Mouse (Mus musculus): ENCODE results near the gene Esr2.
A peak's percentile ranks its signal among the peaks of the same experiment; 100 is the strongest.
"Not testable (repeated sequence)": the region's sequence is repeated elsewhere in the genome, so short reads cannot be mapped to it uniquely, and the experiment has no call there.

Gene Esr2

DNA sequence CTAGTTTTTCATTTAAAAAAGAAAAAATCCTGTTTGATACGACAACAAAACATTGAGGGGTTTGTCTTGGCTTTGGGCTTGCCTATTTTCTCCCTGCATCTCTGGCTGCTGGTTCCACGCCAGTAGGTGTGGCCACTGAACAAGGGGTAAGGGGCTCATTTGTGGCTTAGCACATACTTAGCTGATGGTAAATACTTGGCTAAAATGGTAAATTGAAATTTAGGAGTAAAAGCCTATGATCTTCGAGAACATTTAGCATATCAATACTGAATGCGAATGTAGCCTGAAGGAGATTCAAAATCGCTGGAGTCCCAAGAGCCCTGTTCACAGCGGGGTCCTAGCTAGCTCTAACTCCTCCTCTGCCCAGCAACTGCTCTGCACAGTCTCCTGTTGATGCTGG is 40.4 kb downstream of the Esr2 start:
- no peak for DNase-seq

DNA sequence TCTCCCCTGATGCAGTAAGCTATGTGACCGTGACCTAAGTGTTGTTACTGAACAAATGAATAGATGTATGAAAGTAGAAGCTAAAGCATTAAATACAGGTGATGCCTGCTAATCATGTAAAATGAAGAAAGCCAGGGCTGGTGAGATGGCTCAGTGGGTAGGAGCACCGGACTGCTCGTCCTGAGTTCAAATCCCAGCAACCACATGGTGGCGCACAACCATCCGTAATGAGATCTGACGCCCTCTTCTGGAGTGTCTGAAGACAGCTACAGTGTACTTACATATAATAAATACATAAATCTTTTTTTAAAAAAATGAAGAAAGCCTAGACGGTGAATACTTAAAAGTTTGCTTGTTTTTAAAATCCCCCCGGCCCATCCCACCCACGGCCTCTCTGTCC is 44.0 kb downstream of the Esr2 start:
- DNase-seq, result not testable (repeated sequence)

DNA sequence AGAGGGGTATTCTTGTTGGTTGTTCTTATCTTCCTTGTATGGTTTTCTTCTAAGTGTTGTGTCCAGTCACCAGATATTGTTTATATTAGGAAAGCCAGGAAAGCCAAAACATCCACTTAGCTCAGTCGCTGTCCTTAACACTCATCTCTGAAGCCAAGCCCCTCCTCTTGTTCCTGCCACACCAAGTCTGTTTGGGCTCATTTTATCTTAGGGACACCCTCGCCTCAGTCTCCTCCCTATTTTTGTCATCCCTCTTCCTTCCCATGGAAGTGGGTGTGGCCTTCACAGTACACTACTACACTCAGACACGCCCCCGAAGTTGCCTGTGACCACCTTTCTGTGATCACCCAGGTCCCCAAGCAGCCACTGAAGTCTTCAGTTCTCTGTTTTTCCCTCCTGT is 44.5 kb downstream of the Esr2 start:
- DNase-seq, result no peak

DNA sequence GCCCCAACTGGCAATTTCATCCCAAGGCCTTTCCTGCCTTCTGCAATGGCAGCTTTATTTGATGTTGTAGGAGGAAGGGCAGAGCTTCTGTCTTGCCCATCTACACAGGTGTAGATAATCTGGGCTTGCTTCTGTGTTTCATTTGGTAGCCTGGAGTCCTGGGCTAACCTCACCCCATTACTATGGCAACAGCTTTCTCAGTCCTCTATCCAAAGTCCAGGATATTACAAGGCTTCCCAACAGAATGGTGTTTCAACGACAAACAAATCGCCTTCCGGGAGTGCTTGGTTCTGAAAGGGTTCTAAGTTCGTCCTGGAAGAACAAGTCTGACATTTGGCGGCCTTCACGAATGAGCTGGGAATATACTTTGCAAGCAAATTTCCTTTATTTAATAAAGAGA is 46.2 kb downstream of the Esr2 start:
- no peak for DNase-seq

DNA sequence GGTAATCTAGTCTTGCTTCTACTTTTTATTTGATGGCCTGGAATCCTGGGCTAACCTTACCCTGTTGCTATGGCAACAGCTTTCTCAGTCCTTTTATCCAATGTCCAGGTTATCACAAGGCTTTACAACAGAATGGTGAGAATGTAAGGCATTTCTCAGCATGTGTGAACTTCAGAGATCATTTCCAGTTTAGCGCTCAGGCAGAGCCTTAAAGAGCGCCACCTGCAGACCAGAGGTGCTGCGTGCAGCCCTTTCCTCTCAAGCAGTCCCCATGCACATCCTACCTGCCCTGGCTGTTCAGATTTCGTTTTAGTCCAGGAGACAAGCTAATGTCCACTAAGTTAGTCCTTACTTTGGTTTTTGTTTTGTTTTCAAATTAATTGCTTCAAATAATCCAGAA is 46.8 kb downstream of the Esr2 start:
- DNase-seq, result peak; percentile 63 to 65

DNA sequence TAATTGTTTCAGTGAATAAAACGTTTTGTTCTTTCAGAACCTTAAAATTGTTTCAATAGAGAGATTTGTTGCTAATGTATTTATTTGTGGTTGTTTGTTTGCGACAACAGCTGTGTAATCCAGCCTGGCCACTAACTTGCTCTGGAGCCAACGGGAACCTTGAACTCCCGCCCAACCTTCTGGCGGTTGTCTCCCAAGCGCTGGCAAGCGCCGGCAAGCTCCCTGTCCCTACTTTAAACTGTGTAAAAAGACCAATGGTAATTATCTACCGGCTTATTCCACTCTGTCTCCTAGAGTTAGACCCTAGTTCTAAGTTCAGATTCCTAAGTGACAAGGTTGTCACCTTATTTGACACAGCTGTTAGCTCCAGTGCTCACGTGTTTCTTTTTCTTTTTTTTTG is 48.2 kb downstream of the Esr2 start:
- no peak for DNase-seq

DNA sequence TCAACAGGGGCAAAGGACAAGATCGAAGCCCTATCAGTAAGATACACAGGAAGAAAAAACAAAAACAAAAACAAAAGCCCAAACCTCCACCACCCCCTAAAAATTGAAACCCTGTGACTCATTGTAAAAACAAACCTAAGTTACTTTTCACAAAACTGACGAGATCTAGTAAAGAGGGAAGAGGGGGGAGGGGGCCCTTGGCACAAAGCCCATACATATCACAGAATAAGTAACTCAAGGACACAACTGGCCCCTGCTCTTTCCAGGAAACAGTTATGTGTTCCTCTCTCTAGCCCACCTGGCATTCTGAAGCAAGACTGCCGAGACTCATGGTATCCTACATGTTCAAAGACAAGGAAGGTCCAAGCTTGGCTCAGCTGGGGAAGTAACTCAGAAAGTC is 48.8 kb downstream of the Esr2 start:
- no peak for DNase-seq

DNA sequence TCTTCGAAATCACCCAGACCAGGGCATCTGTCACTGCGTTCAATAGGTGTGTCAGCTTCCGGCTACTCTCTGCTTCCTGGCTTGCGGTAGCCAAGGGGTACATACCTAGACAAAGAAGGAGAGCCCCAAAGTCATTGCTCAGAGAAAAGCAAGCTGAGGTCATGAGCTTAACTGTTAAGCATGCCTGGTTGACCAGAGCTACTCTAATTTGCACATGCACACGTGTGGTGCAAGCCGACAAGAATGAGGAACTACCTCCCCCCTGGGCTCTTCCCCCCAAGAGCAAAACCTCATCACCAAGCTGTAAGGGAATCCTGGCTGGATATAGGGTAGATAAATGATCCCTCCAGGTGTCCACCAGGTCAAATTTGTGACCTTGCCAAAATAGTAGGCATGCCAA is 53.8 kb downstream of the Esr2 start:
- peak; percentile 19 to 21 for DNase-seq

DNA sequence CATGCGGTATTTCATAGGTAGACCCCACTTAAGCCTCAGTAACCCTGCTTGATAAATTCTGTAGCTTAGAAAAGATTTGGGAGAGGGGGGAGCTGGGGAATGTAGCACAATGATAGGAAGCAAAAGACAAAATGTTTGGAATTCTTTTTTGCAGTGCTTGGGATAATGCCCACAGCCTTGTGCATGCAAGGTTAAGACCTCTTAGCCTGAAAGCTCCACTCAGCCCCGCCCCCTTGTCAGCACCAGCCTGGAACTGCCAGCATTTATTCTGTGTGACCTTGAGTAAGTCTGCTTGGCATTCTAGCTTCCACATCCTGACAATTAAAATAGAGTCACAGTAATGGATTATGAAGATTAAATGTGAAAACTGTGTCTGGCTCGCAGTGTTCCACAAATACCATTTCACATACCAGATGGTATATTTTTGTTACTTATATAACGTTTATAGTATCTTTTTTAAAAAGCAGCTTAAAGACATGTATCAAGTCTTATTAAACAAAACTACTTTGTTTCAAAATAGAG is 59.4 kb downstream of the Esr2 start:
- DNase-seq, result no peak

DNA sequence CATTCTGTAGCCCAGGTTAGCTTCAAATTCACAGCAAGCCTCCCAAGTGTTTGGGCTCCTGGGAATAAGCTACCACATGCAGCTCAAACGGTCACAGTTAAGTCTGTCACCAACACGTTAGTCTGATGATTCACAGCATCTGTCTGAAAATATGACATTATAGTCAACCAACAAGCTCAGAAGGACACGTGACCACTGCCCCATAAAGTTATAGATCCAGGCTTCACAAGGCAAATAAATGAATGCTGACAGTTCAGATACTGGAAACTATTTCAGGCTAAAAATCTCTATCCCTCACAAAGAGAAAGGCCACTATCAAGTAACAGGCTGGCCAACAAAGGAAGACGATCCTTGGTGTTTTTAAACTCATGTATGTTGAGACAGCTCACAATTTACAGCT is 60.5 kb downstream of the Esr2 start:
- no peak for DNase-seq

DNA sequence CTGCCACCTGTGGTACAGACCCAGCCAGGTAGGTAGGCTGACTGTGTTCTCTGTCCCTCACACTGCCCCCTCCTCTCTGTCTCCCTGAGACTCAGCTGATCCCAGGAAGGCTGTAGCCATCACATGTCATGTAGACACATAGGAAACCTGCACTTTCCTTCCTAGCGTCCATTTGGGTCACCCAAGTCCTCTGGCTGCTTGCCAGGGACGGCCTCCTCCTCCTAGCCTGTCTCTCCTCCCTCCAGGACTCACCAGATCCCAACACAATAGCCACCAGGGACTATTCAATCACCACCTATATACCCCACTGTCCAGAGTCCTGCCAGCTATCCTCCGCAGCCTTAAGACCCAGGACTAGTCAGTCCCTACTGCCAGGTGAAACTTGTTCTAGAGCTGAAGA is 66.0 kb downstream of the Esr2 start:
- DNase-seq, result no peak

DNA sequence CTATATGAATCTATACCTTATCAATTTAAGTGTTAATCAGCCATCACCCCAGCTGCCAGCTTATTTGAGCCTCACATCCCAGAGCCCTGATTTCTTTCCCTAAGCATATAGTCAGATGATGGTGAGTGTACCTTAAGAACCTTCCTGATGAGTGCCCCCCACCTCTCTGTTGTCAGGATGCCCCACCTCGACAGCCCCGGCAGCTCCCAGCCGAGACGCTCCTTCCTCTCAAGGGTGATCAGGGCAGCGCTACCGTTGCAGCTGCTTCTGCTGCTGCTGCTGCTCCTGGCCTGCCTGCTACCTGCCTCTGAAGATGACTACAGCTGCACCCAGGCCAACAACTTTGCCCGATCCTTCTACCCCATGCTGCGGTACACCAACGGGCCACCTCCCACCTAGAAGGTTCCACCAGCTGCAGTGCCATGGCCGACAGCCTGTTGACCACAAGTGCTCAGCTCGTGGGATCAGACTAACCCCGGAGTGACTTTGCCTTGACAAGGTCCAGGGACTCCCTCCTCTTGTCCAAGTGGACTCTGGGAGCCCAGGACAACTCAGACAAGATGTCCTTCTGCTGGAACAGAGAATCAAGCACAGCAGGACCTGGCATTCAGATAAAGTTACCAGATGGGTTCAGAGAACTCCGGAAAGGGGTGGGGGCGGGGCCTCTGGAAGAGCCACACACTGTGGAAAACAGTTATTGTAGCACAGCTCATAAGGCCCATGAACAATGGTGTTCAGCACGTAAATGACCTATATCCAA is 67.2 kb downstream of the Esr2 start:
- DNase-seq, result no peak

DNA sequence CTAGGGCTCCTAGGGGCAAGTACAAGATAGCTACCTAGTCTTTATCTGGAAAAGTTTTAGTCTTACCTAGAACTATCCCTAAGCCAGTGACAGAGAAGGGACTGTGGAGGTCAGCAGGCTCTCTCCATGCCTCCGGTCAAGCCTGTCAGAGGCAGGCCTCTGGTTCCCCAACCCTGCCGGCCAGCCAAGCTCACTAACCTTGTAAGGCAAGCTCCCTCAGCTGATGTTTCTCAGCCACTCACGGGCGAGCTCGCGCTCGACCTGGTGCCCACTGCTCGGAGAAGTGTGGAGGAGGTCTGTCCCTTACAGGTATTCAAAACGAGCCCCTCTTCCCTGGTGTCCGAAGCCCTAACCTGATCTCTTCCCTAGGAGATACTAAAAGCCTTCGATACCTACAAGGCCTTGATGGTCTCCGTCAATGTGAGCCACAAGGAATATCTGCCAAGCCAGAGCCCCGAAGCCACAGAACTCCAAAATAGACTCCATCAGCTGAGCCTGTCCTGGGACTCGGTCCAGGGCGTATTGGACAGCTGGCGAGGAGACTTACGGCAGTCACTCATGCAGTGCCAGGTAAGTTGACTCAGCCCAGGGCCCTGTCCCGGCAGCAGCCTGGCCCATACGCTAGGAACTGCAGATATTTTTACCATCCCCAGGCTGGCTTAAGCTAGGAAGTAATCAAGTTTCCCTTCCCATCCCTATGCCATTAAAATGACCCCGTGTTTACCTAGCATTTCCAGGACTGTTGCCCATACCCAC is 72.3 kb downstream of the Esr2 start:
- no peak for DNase-seq

DNA sequence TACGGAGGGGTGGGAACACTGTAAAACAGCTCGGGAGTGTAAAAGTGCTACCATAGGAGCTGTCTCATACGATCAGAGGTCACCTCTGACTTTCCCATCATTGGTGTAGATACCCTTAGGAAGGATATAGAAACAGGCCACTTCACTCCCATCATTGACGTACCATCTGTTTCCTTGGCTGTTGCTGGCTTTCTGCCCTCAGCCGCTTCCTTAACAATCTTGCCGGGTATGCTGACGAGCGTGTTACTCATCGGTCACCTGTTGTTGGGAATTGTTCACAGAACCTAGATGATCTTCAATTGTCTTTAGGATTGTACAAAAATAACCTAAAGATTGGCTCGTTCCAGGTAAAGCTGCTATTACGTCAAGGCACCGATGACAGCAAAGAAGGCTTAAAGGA is 74.4 kb downstream of the Esr2 start:
- DNase-seq, result no peak

DNA sequence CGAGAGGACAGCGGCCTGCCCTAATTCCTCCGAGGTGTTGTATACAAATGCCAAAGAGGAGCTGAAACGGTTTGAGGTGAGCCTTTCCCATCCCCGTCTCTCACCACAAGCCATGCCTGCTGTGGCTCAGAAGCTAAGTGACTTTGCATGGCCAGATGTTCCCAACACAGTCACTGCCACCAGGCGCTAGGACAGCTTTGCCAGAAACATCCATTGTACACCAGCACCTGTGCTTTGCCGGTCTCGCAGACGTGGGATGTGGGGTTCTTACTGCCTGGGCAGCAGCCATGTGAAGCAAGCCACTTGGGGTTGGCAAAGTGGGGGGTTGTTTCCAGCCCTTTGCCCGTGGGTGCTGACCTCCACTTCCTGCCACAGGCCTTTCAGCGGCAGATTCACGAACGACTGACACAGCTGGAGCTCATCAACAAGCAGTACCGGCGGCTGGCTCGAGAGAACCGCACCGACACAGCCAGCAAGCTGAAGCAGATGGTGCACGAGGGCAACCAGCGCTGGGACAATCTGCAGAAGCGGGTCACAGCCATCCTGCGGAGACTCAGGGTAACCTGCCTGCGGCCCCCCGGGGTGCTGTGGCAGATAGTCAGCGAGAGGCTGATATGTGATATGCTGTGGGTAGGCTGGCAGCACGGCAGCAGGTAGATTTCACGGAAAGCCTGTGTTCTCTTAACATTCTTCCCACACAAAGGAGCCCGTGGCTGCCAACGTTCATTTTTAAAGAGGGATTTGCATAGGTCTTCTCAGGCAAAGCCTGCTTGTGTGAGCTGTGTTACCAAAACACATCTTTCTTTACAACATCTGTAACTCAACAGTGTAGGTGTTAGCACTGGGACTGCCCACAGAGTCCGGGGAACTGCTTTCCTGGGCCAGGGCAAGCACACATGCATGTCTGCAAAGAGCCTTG is 81.7 kb downstream of the Esr2 start:
- DNase-seq, result no peak

DNA sequence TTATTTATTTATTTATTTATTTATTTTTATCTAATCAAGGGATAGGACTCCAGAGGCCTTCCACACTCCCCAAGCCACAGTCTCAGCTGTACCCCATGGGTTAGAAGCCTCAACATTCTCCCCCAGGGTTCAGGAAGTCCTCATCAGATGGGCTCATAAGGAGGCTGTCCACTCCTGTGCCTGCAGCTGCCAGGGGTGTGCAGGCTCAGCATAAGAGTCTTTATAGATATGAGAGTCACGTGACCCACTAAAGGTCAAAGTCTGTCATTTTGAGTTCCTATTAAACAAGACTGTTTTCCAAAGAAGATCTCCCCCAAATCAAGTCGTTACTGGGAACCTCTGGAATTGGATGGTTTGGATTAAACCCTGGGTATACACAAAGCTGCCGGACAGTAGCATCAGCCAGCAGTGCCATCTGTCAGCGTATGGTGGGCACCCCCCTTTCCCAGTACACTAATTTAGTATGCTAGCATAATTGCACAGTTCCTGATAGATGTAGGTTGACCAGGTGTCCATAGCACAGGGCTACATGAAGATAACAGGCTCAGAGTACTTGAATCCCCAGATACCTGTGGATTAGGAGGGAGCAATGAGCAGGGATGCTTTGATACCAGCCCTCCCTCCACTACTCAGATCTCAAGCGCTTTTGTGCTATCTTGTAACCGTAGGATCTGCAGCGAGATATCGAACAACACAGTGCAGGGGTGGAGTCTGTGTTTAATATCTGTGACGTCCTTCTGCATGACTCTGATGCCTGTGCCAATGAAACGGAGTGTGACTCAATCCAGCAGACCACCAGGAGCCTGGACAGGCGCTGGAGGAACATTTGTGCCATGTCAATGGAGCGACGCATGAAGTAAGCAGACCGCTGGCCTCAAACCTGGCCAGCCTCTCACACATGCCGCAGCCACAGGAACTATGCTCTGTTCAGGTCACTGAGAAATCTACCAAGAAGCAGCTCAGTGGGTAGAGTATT is 83.2 kb downstream of the Esr2 start:
- DNase-seq, result no peak

DNA sequence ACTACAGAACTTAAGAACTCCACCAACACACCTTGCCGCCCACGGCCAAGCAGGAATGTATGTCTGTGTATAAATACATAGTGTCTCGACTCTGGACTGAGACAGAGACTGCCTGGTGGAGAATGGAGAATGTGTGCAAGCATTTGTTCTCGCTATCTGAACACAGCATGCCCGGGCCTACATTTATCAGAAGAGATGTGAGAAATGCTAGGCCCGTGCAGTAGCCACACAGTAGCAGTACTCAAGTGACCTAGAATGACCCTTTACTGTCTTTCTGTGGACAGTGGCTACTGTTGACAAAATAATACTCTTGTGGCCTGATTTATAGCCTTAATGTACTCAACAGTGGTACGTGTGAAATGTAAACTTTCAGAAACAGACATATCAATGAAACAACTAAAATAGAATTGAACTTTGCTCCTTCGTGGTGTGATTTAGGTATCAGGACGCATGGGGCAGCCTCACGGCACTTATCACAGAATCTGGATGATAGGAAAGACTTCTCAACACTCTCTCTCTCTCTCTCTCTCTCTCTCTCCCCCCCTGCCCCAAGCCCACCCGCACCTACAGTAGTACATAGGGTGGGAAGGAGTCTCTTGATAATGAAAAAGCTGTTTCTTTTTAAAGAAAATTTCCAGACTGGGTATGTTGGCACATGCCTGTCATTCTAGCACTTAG is 84.1 kb downstream of the Esr2 start:
- no peak for DNase-seq

DNA sequence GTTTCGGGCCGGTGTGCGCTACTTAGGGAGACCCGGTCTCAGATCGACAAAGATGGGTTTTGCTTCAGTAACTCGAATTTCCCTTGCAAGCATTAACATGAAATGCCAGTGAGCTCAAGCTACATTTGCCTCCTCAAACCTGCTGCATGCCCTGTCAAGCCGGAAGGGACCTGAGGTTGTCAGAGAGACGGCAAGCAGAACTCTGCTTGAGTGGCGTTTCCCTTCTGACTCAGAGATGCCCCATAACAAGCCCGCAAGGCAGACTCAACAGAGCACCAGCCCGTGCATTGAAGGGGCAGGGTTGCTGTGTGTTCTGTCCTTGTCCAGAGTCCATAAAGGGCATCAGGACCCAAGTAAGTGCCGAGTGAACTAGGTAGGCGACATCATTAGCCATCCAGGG is 90.0 kb downstream of the Esr2 start:
- peak; percentile 41 to 44 for DNase-seq

DNA sequence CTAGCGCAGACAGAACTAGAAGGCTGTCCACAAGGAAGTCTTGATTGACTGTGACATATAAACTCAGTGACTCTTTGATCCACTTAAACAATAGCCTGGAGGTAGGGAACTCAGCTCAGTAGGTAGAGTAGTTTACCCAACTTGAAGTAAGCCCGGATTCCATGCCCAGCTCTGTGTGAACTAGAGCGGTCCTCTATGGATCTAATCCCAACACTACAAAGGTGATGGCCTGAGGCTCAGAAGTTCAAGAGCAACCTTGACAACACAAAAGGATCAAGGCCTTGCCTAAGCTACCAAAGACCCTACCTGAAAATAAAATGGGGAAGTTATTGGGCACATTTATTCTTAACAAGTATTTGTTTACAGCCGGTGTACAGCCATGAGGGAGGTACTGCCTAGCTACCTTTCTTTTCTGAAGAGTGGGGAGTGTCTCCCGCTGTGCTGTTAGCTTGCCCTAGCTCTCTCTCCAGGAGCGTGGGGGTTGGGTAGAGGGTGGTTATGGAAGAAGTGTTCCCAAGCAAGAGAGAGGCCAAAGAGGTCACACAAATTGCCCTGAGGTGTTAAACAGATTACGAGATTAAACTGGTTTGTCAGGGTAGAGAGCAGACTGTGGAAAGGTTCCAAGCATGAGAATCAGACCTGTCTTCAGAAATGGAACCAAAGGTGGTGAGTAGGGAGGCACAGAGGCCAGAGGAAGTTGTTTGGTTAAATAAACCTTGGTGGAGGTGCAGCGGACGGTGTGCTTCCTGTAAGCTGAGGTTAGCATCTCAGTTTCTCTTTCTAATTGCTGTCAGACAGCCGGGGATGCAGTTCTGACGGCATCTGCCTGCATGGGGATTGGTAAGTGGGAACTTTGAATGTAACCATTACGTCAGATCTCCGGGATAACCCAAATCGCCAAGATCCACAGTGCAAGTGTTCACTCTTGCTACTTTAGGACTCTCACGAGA is 90.8 kb downstream of the Esr2 start:
- DNase-seq, result peak; percentile 52 to 60

DNA sequence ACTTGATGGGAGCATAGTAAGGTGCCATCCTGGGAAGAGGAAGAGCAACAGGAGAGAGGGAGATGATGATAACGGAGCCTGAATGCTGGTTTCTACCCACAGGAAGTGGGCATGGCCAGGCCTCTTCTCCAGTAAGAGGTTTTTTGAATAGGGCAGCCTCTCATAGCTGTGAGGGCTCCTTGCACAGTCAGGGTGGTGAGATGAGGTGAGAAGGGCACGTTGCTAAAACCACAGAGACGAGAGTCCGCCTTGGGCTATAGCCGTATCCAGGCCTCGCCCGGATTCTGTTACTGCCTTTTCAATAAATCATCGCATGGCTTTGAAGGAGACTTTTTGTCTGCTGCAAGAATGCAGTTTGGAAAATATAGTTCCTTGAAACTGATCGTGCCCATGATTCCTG is 92.0 kb downstream of the Esr2 start:
- DNase-seq, result no peak

Data from B cell, adult 2 months (primary cell).